Mouse (Mus musculus): ENCODE results near the gene Gm5460.

Gm5460 gene

GRCm38 (mm10) chr14:34075346-34075745, 58.8 kb downstream of the Gm5460 start:
- no peak for DNase-seq (ENCODE audit: low read depth in 2 of 2, low spot score in 2 of 2)

GRCm38 (mm10) chr14:34077222-34077621, 60.7 kb downstream of the Gm5460 start:
- no peak for DNase-seq (ENCODE audit: low read depth in 2 of 2, low spot score in 2 of 2)

- DNase-seq (ENCODE audit: low read depth in 2 of 2, low spot score in 2 of 2) = no peak
These were observed 61.7 kb downstream of the Gm5460 start for GRCm38 (mm10) chr14:34078293-34078692.

GRCm38 (mm10) chr14:34080321-34080997, 63.9 kb downstream of the Gm5460 start:
- no peak for DNase-seq (ENCODE audit: low read depth in 2 of 2, low spot score in 2 of 2)

- no peak for DNase-seq (ENCODE audit: low read depth in 2 of 2, low spot score in 2 of 2)
These were observed 69.2 kb downstream of the Gm5460 start, which contains the start of gene Anxa8 for GRCm38 (mm10) chr14:34085731-34086130. Gene Anxa8 (plus strand): TSS chr14:34085981.

GRCm38 (mm10) chr14:34086806-34087205, 70.2 kb downstream of the Gm5460 start:
- DNase-seq (ENCODE audit: low read depth in 2 of 2, low spot score in 2 of 2) = no peak

- no peak for DNase-seq (ENCODE audit: low read depth in 2 of 2, low spot score in 2 of 2)
These were observed 71.4 kb downstream of the Gm5460 start for GRCm38 (mm10) chr14:34087856-34088398.

- no peak for DNase-seq (ENCODE audit: low read depth in 2 of 2, low spot score in 2 of 2)
These were observed 73.2 kb downstream of the Gm5460 start for GRCm38 (mm10) chr14:34089796-34090195.

GRCm38 (mm10) chr14:34091475-34091874, 74.9 kb downstream of the Gm5460 start:
- no peak for DNase-seq (ENCODE audit: low read depth in 2 of 2, low spot score in 2 of 2)

- DNase-seq (ENCODE audit: low read depth in 2 of 2, low spot score in 2 of 2) = no peak
These were observed 76.3 kb downstream of the Gm5460 start for GRCm38 (mm10) chr14:34092856-34093255.

- DNase-seq (ENCODE audit: low read depth in 2 of 2, low spot score in 2 of 2) = no peak
These were observed 79.6 kb downstream of the Gm5460 start for GRCm38 (mm10) chr14:34096161-34096560.

Measured in CD8-positive naive resting alpha-beta T cell, adult 2 months (primary cell).